Mouse (Mus musculus): Measurements from ENCODE around the gene Cma1.

- TF ChIP-seq CTCF (IDR thresholded peaks at IDR 0.05) (no peak), EP300 (IDR thresholded peaks at IDR 0.05) (no peak)
Measured at GRCm38 (mm10) chr14:55946269-55946969, 1.9 kb upstream of the Cma1 start.
